Mouse (Mus musculus) kidney, adult 2 months (tissue): ENCODE measurements around the gene Ripply1.

ENCODE experiments used
- CTCF ChIP-seq: fragments of 200-500 bp; conservative IDR thresholded peaks from 2 replicates; pipeline ENCODE4 v1.5.1; 2011; ENCODE audit warnings: low read depth, mild to moderate bottlenecking, control low read depth, low read length, moderate library complexity, mixed read lengths; ENCODE audit not compliant: insufficient read depth, insufficient read length
- POLR2A ChIP-seq: fragments of 200-500 bp; IDR thresholded peaks from one replicate; pipeline ENCODE4 v1.6.1; 2011; ENCODE audit warnings: low read depth, low read length, control low read depth

DNA sequence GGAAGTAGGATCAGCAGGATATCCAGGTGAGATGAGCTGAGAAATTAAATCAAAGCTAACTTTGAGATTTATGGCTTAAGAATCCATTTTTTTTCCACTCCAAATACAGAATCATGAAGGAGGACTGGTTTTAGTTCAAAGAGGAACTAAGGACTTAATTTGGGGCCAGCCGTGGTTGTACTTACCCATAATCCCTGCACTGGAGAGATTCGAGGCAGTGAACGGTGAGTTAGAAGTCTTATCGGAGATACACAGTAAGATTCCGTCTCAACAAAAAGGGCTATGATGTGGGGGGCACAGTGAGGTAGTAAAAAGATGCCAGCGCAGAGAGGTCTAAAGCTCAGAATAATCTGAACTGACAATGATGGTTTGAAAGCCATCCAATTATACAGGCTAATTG is 13.9 kb upstream of the Ripply1 start:
- TF ChIP-seq POLR2A (no peak), CTCF (no peak)
